Mouse (Mus musculus) cerebellum, adult 11 months (tissue): ENCODE results near the gene Fpgs.

Source experiments
- DNase-seq: peaks from one replicate; pipeline ENCODE4 v3.0.0; 2022

Gene Fpgs

DNA sequence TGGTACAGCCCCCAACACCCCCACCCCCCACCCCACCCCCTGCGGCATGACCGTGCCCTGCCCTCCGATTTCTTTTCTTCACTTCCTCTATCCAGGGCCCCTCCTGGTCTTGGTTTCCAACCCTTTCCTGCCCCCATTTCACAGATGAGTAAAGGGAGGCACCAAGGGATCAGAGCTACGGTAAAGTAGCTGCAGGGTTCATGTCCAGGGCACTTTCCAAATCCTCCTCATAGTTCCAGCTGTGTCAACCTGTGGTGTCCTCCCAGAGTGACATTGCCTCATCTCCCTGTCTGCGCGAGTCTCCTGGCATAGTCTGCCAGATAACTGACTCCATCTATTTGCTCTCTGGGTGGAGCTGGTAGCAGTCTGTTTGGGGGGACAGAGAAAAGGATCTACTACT, 38.1 kb downstream of the Fpgs start:
- no peak for DNase-seq

DNA sequence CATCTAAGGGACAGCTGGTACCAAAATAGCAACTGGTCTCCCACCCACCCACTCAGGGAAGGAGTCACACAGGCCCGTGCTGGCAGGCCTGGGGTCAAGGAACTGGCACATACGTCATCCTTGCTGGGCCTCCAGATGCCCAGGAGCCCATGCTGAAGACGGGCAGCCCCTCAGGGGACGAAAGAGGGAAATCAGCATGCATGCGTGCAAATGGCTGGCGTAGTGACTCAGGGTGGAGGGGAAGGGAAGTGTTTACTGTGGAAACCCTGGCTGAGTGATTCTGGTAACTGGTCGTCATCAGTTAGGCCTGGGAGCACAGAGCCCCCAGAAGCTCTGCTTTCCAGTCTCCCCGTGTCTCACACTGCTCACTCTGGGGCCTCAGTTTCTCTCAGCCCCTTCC, 38.6 kb downstream of the Fpgs start:
- DNase-seq, result no peak

DNA sequence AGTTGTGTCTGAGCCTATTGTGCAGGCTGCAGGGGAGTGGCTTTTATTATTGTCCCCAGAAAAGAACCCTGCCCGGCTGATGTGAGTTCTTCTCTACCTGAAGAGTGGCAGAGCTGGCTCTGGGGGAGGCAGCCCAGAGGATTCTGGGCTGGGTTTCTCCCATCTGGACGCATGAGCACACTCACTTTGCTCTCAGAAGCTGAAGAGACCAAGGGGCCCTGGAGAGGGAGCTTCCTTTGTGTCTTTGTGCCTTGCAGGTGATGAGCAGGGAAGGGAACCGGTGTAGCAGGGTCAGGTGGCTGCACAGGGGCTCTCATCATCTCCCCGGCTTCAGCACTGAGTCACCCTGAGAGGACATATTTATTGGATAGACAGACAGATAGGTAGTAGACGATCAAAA, 41.7 kb downstream of the Fpgs start:
- DNase-seq, result no peak

DNA sequence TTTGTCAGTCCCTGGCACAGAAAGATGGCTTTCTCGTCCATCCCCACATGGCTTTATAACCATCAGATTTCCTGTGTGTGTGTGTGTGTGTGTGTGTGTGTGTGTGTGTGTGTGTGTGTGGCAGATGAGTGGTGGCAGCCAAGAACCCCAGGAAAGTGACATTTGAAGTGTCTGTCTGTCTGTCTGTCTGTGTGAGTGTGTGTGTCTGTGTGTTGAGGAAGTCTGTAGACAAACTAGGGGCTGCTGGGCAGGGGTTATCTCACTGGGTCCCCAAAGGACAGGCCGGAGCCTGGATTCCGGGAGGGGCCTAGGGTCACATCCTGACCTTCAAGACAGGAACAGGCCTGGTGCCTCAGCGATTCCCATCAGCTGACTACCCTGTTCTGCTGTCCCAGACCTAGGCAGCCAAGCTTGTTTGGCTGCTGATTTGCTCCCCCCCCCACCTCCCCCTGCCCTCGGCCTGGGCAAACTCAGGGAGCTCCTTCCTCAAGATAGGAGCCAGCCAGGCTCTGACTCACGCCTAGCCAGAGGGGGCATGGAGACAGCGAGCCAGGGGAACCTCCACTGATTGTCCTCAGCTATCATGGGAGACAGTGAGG, 42.3 kb downstream of the Fpgs start:
- DNase-seq, result no peak

DNA sequence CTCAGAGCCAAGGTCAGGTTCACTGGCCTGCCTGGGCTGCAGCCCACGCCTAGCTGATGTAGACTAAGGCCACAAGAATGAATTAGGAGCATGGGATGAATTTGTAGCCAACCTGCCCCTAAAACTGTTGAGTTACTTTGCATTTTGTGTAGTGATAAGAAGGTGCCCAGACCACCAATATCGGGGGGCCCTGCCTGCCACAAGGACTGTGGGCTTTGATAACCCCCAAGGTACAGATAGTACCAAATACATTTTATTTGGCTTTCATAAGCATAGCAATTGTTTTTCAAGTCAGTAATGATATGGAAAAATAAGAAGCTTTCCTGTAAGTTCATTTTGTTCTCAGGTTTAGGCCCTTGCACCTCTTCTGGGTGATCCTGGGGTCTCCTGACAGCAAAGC, 45.1 kb downstream of the Fpgs start:
- DNase-seq, result no peak

DNA sequence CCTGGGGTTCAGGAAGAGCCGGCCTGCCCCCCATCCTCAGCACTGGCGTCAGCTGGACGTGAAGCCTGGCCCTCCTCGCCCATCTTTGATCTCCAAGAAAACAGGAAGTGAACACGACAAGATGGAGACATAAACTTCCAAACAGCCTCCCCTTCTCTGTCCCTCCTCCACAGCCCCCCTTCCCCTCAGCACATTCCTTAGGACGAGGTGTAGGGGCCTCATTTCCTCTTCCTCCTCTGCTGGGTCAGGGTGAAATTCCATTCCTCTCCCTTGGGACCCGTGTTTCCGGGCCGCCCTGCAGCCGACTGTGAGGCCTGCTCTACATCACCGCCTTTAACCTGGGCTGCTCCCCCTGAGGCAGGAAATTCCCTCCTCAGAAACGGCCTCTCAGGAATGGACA, 48.1 kb downstream of the Fpgs start:
- DNase-seq, result no peak

DNA sequence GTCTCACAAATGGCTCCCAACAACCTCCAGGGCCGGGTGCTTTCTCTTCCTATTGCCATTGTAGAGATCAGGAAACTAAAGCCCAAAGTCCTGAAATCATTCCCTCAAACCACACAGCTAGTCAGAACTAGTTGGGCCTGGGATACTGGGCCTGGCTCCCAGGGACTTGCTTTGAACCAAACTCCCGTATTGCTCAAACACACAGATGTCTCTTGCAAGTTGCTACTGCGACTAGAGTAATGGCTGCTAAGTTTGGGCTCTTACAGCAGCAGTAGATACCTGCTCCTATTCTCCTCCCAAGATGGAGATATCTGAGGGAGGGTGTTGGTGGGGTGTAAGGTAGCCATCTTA, 48.6 kb downstream of the Fpgs start:
- no peak for DNase-seq

DNA sequence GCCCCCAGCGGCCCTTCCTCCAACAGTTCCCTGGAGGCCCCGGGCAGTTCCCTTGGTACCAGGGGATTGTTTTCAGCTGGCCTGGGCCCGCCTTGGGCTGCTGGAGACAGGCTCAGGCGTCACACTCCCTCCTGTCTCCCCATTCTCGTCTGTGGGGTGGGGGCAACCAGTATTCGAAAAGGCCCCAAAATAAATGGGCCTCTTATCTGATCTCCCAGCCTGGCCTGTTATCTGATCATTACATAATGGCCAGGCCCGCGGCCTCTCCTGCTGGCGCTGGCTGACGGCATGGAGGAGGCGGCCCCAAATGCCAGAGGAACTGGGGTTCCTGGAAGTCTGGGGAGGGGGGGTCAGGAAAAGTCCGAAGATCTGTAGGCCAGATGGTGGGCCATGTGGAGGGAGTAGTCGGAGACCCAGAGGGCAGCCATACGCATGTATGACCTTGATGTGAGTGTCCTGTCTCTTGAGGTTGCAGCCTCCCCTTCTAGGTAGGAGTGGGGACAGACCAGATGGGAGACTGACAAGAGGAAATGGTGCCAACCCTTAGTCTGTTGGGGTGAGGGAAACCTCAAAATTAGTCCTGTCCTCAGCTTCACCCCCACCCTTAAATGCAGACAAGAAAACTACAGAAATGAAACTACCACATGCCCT, 49.1 kb downstream of the Fpgs start:
- no peak for DNase-seq

DNA sequence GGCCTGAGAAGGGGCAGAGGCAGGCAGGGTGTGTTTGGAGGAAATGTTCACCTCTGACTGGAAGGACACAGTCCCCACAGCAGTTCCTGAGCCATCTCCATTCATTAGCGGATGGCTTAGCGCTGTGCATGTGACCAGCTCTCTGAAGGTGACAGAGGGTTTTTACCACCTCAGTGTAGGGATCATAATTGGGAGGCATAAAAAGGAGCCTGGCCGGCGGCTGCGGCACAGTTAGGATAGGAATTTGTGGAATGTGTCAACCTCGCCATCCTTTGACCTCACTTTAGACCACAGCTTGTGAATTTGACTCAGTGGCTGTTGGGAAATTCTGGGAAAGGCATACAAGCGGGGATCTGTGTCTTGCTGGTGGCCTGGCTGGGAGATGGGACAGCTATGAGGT, 50.2 kb downstream of the Fpgs start:
- DNase-seq, result no peak

DNA sequence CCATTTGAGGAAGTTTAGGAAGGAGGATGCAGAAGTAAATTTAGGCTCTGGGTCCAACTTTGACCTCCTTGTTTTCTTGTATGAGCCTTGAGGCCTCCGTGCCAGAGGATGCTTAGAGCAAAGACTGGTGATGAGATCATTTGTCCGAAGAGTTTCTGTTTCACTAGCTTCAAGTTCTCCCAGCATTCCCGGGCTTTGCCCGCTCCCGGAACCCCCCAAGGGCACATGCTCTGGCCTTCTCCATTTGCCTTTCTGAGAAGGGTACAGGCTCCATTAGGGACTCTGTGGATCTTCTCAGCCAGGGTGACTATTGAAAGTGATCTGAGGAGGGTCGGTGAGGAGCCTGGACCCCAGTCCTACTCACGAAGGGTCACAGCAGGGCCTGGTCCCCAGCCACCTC, 56.6 kb downstream of the Fpgs start:
- no peak for DNase-seq

DNA sequence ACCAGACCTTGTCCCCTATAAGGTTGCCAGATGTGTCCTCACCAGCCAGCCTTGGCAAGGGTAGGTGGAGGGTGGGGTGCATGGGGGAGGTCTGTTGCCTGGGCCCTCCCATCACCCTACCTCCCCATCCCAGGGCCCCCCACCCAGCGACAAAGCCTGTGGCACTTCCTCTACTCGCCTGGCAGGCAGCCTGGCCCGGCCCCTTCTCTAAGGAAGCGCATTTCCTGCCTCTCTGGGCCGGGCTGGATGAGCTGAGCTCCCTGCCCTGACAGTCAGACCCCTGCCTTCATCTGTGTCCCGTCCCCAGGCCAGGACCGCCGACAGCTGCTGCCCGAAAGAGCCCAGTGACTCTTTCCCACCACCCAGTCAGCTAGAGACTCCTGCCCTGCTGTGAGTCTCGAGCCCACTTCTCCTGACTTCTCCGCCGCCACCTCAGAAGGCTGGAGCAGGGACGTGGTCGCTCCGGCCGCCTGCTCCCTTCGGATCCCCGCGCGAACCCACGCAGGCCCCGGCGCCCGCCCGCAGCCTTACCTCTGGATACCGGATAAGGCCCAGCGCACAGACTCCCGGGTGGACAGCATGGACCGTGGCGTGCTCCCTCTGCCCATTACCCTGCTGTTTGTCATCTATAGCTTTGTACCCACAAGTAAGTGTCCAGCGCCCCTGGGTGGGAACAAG, 57.4 kb downstream of the Fpgs start, which contains the start of gene Eng:
Gene Eng, plus strand, starts transcription at position 217 of the 678 bp plus-strand sequence.
- DNase-seq, result no peak

DNA sequence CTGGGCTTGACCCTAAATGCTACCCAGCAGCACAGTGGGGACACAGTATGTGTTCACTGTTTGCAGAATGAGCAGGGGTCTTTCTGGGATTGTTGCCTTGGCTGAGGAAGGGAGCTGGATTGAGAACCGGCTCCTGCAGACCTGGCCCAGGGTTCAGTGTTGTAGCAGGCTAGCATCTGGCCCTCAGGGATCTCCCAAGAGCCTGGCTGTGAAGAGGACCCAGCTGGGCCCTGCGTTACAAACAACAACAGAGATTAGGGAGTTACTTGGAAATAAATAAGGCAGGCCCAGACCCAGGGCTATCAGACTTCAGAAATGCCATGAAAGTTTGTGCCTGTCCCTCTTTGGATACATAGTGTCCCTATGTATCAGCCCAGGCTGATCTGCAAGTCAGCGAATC, 58.3 kb downstream of the Fpgs start:
- DNase-seq, result no peak

DNA sequence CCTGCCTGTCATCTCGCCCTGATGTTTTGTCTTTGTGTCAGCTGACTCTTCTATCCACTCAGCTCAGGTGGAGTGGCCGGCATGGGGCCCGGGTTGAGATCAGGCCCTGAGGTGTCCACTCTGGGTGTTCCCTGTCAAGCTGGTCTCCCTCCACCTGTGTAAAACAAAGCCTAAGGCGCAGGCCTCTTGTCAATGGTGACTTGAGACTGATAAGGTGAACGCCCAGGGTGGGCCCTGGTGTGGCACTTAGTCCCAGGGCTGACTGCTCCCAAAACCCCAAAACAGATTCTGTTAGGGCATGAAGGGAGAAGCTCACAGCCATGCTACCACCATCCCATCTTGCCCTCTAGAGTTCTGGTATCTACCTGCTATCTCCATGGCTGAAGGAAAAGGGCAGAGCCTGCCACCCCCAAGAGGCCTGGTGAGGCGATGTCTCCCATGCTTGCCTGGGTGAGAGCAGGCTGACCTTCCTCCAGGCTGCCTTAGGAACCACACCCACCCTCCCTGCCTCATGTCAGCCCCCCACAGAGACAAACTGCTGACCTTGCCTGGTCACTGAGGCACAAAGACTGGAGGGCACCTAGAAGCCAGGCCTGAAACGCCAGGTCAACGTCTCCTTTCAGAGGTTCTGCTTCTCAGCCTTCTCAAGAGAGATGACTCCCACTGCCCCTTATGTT, 59.0 kb downstream of the Fpgs start:
- no peak for DNase-seq

DNA sequence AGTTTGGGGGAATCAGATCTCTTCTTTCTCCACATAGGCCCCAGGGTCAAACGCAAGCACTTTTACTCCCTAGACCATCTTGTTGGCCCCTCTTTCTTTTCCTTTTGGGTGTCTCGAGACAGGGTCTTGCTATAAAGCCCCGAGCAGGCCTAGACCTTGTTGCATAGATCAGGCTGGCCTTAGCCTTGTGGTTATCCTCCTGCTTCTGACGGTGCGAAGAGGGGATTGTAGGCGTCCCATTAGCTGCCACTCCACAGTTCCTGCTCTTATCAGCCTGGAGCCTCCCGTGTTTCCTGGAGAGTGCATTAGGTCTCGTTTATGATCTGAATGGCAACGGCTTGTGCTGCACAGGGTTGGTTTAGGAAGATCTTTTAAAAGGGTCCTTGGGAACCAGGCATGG, 59.9 kb downstream of the Fpgs start:
- DNase-seq, result no peak

DNA sequence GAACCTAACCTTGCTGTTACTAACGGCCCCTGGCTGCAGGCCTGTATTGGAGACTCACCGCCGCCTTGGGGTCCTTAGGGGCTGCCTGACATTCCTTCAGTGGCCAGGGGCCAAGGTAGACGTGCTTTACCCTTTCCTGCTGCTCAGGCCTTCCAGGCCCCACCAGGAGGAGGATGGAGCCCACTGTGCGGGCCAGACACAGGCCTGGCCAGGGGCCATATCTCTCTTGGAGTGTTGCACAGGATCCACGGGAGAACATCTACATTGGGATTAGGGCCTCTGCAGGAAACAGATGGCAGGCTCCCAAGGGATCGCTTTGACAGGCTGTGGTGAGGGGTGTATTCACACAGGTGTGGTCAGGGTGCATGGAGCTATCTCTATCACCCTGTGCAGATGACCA, 61.1 kb downstream of the Fpgs start:
- DNase-seq, result no peak

DNA sequence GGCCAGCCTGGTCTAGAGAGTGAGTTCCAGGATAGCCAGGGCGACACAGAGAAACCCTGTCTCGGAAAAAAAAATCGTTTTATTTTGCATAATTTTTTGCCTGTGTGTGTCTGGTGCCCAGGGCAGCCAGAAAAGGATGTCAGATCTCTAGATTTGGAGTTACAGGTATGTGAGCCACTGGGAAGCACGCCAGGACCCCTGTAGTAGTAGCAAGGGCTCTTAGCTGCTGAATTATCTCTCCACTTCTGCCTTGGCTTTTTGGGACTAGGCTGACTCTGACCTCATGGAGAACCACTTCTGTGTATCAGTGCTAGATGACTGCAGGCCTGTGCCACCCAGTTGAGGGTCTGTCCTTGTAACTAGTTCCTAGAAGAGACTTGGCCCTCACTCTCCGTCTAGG, 62.1 kb downstream of the Fpgs start:
- DNase-seq, result no peak

DNA sequence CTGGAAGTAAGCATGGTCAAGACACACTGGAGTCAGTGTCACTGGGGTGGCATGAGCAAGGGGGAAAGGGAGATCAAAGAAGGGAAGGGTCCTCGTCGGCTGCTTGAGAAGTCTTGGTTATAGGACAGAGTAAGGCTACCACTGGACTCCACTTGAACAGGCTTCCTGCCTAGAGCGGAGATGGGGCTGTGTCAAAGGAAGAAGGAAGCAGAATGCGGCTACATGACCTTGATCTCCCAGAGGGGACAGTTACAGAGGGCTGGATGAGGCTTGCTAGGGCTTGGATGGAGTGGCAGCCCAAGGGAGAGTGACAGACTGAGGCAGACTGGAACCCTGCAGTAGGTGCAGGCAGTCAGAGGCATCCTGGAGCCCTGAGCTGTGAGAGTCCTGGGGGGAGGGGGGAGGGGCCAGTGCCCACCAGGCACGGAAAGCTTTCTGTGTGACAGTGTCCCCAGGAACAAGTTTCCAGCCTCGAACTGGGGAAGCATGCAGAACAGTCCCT, 63.3 kb downstream of the Fpgs start:
- DNase-seq, result no peak

DNA sequence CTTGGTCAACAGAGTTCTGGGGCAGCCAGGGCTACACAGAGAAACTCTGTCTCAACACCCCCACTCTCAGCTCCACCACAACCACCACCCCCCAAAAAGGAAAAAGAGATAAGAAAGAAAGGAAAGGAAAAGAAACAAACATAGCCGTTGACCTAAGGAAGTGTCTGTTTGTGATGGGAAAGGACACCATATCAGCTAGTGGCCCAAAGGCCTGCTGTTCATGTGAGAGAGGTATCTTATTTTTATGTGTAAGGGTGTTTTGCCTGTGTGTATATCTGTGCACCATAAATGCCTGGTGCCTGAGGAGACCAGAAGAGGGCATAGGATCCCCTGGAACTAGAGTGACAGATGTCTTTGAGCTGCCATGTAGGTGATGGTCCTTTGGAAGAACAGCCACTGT, 64.3 kb downstream of the Fpgs start:
- no peak for DNase-seq

DNA sequence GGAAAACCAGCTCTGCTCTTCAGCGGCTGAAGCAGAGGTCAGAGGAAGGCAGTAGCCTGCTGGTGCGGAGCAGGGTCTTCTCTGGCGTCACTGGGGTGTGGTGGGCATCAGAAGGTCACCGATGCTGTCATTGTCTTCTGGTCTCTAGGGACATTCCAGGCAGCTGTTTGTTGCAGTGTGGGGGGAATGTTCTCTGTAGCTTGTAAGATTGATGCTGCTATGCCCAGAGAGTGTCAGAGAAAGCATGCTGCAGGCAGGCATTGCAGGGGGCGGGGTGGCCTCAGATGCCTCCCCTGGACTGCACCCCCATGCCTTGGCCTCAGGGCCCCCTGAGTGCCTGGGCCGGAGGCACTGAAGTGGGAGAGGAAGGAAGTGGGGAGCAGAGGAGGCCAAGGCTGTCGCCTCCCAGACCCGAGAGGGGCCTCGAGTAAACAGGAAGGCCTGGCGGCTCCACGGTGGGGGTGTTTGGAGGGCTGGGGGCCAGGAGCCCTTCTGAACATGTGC, 66.1 kb downstream of the Fpgs start:
- DNase-seq, result no peak

DNA sequence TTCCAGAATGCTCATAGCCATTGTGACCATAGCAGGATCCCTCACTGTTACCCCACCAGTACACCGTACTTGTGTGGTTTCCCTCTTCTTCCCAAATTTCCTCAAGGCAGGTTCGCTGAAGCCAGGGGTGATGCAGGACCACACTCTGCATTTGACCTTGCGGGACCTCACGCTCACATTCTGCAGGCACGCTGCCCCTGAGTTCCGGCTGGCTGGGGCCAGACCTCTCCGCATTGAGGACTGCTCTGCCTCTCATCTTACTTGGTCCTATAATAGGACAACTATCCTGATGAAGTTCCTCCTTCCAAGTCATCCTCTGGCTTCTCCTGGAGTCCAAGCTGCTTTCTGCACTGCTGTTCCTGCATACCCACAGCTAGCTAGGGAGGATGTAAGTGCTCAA, 67.3 kb downstream of the Fpgs start:
- DNase-seq, result no peak

DNA sequence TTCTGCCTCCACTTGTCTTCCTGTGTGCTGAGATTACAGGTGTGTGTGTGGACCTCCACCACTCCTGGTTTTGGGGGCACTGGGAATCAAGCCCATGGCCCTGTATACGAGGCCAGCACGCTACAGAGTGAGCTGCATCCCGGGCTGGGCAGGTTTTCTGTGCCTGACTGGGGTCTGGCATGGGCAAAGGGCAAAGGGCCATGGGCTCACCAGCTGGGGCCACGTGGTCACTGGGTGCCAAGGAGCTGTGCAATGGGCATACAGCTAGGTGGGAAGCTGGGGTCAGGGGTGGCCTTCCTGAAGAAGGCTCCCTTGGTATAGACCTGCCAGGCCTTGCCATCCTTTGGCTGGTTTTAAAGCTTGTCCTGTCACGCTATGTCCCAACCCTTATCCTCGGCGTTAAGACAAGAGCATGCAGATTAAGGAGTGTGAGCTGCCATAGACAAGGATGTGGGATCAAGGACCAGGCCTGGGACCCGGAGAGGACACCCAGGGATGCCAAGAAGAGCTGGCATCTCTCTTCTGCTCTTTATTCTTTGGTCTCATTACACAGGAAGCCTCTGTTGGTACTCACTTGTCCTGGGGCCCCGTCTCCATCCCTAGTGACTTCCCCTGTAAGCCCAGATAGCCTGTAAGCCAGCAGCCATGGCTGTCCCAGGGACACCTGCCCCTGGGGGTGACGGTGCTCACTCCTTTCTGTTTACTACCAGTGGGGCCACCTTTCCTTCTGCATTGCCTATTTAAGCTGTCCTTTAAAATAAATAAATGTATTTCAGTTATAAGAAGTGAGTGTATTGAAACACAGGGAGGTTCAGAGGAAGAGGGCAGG, 69.5 kb downstream of the Fpgs start:
- no peak for DNase-seq

DNA sequence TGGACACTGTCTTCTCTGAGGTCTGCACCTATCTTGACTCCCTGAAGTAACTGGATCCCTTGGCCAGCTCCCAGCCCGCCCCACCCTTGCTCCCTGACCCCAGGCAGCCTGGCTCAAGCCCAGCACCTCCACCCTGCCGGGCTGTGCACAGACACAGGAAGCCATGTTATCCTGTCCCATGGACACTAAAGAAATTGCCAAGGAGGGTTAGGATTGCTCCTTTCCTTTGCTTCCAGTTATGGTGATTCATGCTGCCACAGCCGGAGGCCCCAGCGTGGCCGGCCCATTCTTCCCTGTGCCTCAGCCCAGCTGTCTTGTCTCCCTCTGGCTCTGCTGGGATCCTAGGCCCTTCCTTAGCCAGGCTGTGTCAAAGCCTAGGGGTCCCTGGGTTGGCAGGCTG, 70.3 kb downstream of the Fpgs start:
- no peak for DNase-seq
